ENCODE assay signal across 8 mouse cellular contexts in the genomic region with DNA sequence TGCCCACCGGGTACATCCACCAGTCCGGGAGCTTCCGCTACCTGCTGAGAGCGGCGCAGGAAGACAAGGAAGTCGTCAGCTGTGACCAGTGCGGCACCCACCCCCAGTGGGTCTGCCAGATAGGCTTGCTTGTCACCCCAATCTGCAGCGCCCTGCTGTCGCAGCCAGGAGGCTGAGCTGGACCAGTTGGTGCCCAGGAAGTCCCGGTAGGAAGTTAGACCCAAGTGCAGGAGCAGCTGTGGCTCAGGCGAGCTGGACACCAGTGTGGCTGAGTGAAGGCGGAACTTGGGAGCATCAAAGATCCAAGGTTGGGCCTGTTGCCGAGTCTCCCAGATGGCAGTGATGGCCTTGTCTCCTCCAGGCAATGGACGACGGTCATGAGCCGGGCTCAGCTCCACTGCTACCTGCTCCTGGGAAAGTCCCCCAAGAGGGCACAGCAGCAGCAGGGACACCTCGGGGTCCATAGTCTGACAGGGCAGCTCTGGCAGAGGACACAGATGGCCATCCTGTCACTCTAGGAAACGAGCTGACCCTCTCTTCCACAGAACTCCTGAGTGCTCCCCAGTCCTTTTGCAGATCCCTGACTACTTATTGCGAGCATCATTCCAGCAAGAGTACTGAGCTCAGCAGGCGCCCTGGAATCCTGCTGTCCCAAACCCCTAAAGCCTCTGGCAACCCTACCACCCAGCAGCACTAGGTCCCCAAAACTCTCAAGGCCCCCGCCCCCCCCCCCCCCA. TPM values are rescaled to one million over a fixed set of nuclear protein-coding genes. Genes with fewer than 3 reads are reported as not detected.
DNase-seq lines count a peak whose midpoint lies in the region; ATAC-seq and TF ChIP-seq lines count a peak whose summit lies in the region.

No protein-coding gene starts in this region.

- H3K36me3 ChIP-seq in thymus, adult 2 months (ENCODE audit: control insufficient read depth, insufficient read depth, low read length): peaks cover 20% of the 10 kb centered on the region
- H3K36me3 ChIP-seq in hindbrain, embryonic 16.5 days (ENCODE audit: control insufficient read depth, insufficient read depth, low read length): peaks cover 16% of the 10 kb centered on the region
- peaks cover 10% of the 10 kb centered on the region for H3K36me3 ChIP-seq in midbrain, embryonic 16.5 days (ENCODE audit: control insufficient read depth, insufficient read depth, low read length)

- no peaks in the 10 kb centered on the region for H3K9me3 ChIP-seq in hindbrain, embryonic 16.5 days (ENCODE audit: control insufficient read depth, low read length)
- H3K9me3 ChIP-seq in midbrain, embryonic 16.5 days (replicated peaks; ENCODE audit: control insufficient read depth, low read length, poor library complexity, severe bottlenecking): no peaks in the 10 kb centered on the region; the same call in 1 of the 2 replicates

- 0 out of 2 replicates have a peak, but pooled peaks have one; percentile 23 for TF ChIP-seq POLR2A in thymus, adult 2 months (IDR thresholded peaks at IDR 0.05; ENCODE audit: control insufficient read depth, extremely low read depth, insufficient read depth, low read length, poor library complexity)

- no peak for ATAC-seq in cerebellum, adult (ENCODE audit: insufficient number of reproducible peaks, low FRiP score, low TSS enrichment)
- ATAC-seq in hindbrain, embryonic 16.5 days: no peak
- ATAC-seq in midbrain, embryonic 16.5 days: no peak

- peak overlapping the region; percentile 75 for H3K4me2 ChIP-seq in hindbrain, embryonic 16.5 days (ENCODE audit: low read length)
- H3K4me2 ChIP-seq in midbrain, embryonic 16.5 days (ENCODE audit: low read length): peak overlapping the region; percentile 71

- intact Hi-C loops in left cerebral cortex, postnatal 25 days (cut with DNase I): no loop called here

- peak overlapping the region; percentile 83 for H3K9ac ChIP-seq in hindbrain, embryonic 16.5 days (ENCODE audit: low read depth, low read length)
- H3K9ac ChIP-seq in midbrain, embryonic 16.5 days (ENCODE audit: low read depth, low read length): peak overlapping the region; percentile 58

- WGBS in thymus, adult 2 months: 52% methylated on average over 21 of the region's 21 CpGs
- WGBS in hindbrain, embryonic 16.5 days: 45% methylated on average over 21 of the region's 21 CpGs
- WGBS in midbrain, embryonic 16.5 days: 48% methylated on average over 20 of the region's 21 CpGs

- H3K4me1 ChIP-seq in thymus, adult 2 months (replicated peaks; ENCODE audit: control insufficient read depth, insufficient read depth, low read length): peaks cover 51% of the 10 kb centered on the region
- H3K4me1 ChIP-seq in hindbrain, embryonic 16.5 days (ENCODE audit: control insufficient read depth, insufficient read depth, low read depth, low read length): peaks cover 35% of the 10 kb centered on the region
- peaks cover 37% of the 10 kb centered on the region for H3K4me1 ChIP-seq in midbrain, embryonic 16.5 days (ENCODE audit: control insufficient read depth, insufficient read depth, low read length)

- peak; percentile 63 to 67 for DNase-seq in cerebellum, adult 18-20 months
- DNase-seq in thymus, adult 2 months: no peak
- no peak for DNase-seq in thymus, postnatal 4 days
- no peak for DNase-seq in left cerebral cortex, postnatal 25 days (ENCODE audit: low spot score in 2 of 2)
- no peak for DNase-seq in adipocyte (ENCODE audit: low spot score)

- peak overlapping the region; percentile 52 for H3K4me3 ChIP-seq in thymus, adult 2 months (ENCODE audit: control insufficient read depth, insufficient read depth, low read length)
- H3K4me3 ChIP-seq in hindbrain, embryonic 16.5 days (ENCODE audit: low read length): peak overlapping the region; percentile 69
- peak overlapping the region; percentile 45 for H3K4me3 ChIP-seq in midbrain, embryonic 16.5 days (ENCODE audit: low read depth, low read length)

- H3K27ac ChIP-seq in thymus, adult 2 months (ENCODE audit: control insufficient read depth, insufficient read depth, low read length): no peak overlapping the region
- H3K27ac ChIP-seq in hindbrain, embryonic 16.5 days (ENCODE audit: low read depth, low read length): peak overlapping the region; percentile 39; the same call in 1 of the 2 replicates
- H3K27ac ChIP-seq in midbrain, embryonic 16.5 days (ENCODE audit: low read length): no peak overlapping the region

- no peaks in the 10 kb centered on the region for H3K27me3 ChIP-seq in thymus, adult 2 months (ENCODE audit: control insufficient read depth, insufficient read depth, low read length)
- no peaks in the 10 kb centered on the region for H3K27me3 ChIP-seq in hindbrain, embryonic 16.5 days (replicated peaks; ENCODE audit: control insufficient read depth, insufficient read depth, low read length)
- no peaks in the 10 kb centered on the region for H3K27me3 ChIP-seq in midbrain, embryonic 16.5 days (ENCODE audit: control insufficient read depth, insufficient read depth, low read depth, low read length)

- TF ChIP-seq CTCF in thymus, adult 2 months (IDR thresholded peaks at IDR 0.05; ENCODE audit: borderline replicate concordance, control insufficient read depth, extremely low read depth, insufficient read depth, low read length, poor library complexity): no peak

RNA-seq across cellular contexts. Expression of a gene that starts 0.5 kb away (rescaled TPM):
- 43.0 and 46.5 TPM in 2 replicates for polyA plus RNA-seq in thymus, adult 2 months (2012; rRNA removed)
- polyA plus RNA-seq in hindbrain, embryonic 16.5 days (2015; fragmentation: Nextera tagmentation; extraction: Ambion mirVana): 20.6 and 21.8 TPM in 2 replicates
- polyA plus RNA-seq in midbrain, embryonic 16.5 days (2015; fragmentation: Nextera tagmentation; extraction: Ambion mirVana): 19.4 and 19.6 TPM in 2 replicates
- 10 to 100 TPM; 12.5 to 14.3 TPM for total RNA-seq in left cerebral cortex, postnatal 25 days (2021)

RNA-seq across cellular contexts. Expression of a gene that starts 0.5 kb away (rescaled TPM):
- polyA plus RNA-seq in thymus, adult 2 months (2012; rRNA removed): 8.4 and 9.9 TPM in 2 replicates
- polyA plus RNA-seq in hindbrain, embryonic 16.5 days (2015; fragmentation: Nextera tagmentation; extraction: Ambion mirVana): 22.7 and 25.3 TPM in 2 replicates
- 17.2 and 17.3 TPM in 2 replicates for polyA plus RNA-seq in midbrain, embryonic 16.5 days (2015; fragmentation: Nextera tagmentation; extraction: Ambion mirVana)
- 10 to 100 TPM; 18.0 to 22.9 TPM for total RNA-seq in left cerebral cortex, postnatal 25 days (2021)

RNA-seq across cellular contexts. Expression of a gene that starts 3.1 kb away (rescaled TPM):
- 28.0 and 31.6 TPM in 2 replicates for polyA plus RNA-seq in thymus, adult 2 months (2012; rRNA removed)
- polyA plus RNA-seq in hindbrain, embryonic 16.5 days (2015; fragmentation: Nextera tagmentation; extraction: Ambion mirVana): 22.7 and 24.8 TPM in 2 replicates
- 21.6 and 22.9 TPM in 2 replicates for polyA plus RNA-seq in midbrain, embryonic 16.5 days (2015; fragmentation: Nextera tagmentation; extraction: Ambion mirVana)
- total RNA-seq in left cerebral cortex, postnatal 25 days (2021): 10 to 100 TPM; 20.1 to 21.0 TPM

RNA-seq across cellular contexts. Expression of a gene that starts 8.0 kb away (rescaled TPM):
- polyA plus RNA-seq in thymus, adult 2 months (2012; rRNA removed): 38.4 and 38.8 TPM in 2 replicates
- polyA plus RNA-seq in hindbrain, embryonic 16.5 days (2015; fragmentation: Nextera tagmentation; extraction: Ambion mirVana): 49.6 and 71.2 TPM in 2 replicates
- 41.9 and 57.8 TPM in 2 replicates for polyA plus RNA-seq in midbrain, embryonic 16.5 days (2015; fragmentation: Nextera tagmentation; extraction: Ambion mirVana)
- total RNA-seq in left cerebral cortex, postnatal 25 days (2021): 10 to 100 TPM; 79.9 to 80.2 TPM

RNA-seq across cellular contexts. Expression of a gene that starts 15.1 kb away (rescaled TPM):
- polyA plus RNA-seq in thymus, adult 2 months (2012; rRNA removed): 33.2 and 39.4 TPM in 2 replicates
- polyA plus RNA-seq in hindbrain, embryonic 16.5 days (2015; fragmentation: Nextera tagmentation; extraction: Ambion mirVana): 159 and 192 TPM in 2 replicates
- 114 and 129 TPM in 2 replicates for polyA plus RNA-seq in midbrain, embryonic 16.5 days (2015; fragmentation: Nextera tagmentation; extraction: Ambion mirVana)
- 100 to 1,000 TPM in 1 of 2 experiments, 10 to 100 TPM in 1; 98.0 to 104 TPM for total RNA-seq in left cerebral cortex, postnatal 25 days (2021)

Comparison
In these comparisons a context has a peak if more than half of its experiments do, and no peak if none do; other contexts are left out.
1. DNase-seq: peak in cerebellum, adult 18-20 months (2 of 2); none in thymus, adult 2 months (single experiment), thymus, postnatal 4 days (single experiment), left cerebral cortex, postnatal 25 days (0 of 2) and adipocyte (single experiment).
2. Peak in every context shown above with its lines, with median percentiles within 50 percentile points of each other: H3K4me3 ChIP-seq.